Mouse (Mus musculus) liver, embryonic 14.5 days (tissue): Measurements from ENCODE around the gene Fam160a2.

ENCODE experiments used
- CTCF ChIP-seq: IDR thresholded peaks from 2 replicates; pipeline ENCODE4 v1.5.1; 2016; ENCODE audit warnings: antibody characterized with exemption, low read depth, control low read depth
- EP300 ChIP-seq: IDR thresholded peaks from 2 replicates; pipeline ENCODE4 v1.6.1; 2016; ENCODE audit warnings: antibody characterized with exemption, low read depth

DNA sequence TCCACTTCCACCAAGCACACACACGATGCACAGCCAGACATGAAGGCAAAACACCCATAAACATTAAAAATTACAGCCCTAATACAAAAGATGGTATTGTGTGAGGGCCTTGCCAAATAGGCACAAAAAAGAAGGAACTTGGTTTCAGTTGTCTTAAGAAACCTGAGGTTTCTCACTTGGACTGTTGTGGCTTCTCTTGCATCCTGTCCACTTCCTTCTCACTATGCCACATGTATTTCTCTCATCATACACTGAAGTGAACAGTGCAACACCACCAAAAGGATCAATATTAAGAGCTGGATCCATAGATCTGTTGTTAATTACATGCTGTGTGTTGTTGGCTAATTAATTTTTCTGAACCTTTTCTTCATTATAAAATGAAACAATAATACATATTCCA is 26.9 kb downstream of the Fam160a2 start:
- no peak for TF ChIP-seq EP300
- no peak for TF ChIP-seq CTCF
